Mouse (Mus musculus): Measurements from ENCODE around the gene Tars2.
"Not testable (repeated sequence)": the region's sequence is repeated elsewhere in the genome, so short reads cannot be mapped to it uniquely, and the experiment has no call there.

The Tars2 gene

GRCm38 (mm10) chr3:95694808-95695703 lies 65.0 kb downstream of the Tars2 start:
- no peak for DNase-seq

DNA sequence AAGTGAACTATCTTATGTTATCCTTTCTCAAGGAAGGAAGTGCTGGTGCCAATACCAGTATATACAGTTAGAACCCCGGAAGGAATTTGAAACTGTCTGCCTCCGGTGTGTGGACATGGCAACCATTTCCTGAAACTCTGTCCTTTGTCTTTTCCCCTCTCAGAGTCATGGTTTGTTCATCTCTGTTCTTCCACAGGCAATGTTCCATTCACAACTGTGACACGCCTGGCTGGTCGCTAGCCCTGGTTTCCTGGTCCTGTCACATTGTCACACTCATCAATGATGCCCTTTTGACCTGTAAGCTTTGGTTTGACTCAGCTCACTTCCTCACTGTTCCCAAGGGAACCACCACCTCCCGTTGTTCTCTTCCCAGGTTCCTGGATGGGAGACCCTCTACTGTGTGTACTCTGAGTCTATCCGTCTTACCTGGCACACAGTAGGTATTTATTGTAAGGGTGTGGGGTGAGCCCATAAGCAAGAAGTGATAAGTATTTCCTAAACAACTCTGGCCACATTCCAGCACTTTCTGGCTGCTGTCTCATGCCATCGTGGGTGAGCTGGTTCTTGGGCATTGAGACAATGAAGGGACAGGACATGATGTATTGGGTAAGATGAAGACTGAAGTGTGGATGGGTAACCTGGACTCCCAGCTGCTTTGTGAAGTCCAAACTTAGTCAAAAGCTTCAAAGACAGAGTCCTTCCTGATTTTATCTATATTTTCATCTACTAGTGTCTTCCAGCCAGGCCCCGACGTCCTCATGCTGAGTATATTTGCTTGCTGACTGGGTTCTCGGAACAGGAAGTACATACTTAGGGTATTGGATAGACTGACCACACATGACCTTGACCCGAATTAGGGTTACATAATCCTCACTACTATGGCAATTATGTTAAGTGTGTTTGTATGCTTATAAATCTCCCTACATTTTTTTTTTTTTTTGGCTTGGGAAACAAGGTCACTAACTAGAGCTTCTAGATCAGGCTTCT lies 65.9 kb downstream of the Tars2 start:
- DNase-seq, result no peak

DNA sequence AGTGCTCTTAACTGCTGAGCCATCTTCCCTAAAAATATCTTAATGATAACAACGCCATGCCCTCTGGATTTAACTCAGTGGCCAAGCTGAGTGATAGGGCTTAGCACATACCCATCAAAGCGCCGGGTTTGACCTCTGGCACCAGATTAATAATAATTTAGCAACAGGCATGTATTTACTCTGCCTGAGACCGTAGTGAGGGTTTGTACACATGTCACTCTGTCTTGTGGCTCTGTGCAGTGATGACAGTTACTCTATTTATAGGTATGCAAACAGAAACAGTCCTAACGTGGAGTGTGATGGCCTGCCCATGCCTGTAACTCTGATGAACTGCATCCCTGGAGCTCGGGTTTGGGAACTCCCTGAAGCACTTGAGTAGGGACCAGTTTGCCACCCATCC lies 67.3 kb downstream of the Tars2 start:
- no peak for DNase-seq

- DNase-seq, result not testable (repeated sequence)
Measured at GRCm38 (mm10) chr3:95690552-95690951, 69.5 kb downstream of the Tars2 start.
